Mouse (Mus musculus) E14TG2a.4 (cell line): ENCODE measurements around the gene Fam207a.

ENCODE experiments used
- CTCF ChIP-seq: conservative IDR thresholded peaks from 2 replicates; pipeline ENCODE4 v1.5.1; 2014; ENCODE audit warnings: low read length
- NANOG ChIP-seq: IDR thresholded peaks from 2 replicates; pipeline ENCODE4 v1.6.1; 2014; ENCODE audit warnings: borderline replicate concordance, low read length, mixed read lengths

DNA sequence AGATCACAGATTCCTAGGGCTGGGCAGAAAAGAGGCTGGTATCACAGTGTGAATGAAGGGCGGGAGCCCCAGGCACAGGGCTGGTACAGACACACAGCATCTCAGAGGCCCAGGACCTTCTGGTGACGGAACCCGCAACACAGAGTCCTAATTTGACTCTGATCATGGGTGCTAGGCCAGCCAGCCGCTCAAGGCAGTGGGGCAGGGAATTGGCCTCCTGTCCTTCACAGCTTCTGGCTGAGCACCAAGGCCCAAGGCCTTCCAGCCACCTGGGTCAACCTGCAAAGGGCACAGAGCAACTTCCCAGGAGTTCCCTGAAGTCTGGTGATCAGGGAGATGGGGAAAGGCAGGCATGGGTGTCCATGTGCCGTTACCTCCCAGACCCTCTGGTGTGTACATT lies 2.2 kb upstream of the Fam207a start:
- TF ChIP-seq CTCF, result no peak
- no peak for TF ChIP-seq NANOG
